Mouse (Mus musculus) spleen, postnatal 4 days (tissue): Measurements from ENCODE around the gene Olfr464.
A peak's percentile ranks its signal among the peaks of the same experiment; 100 is the strongest.

Experiments
- DNase-seq, 2 experiments: peaks; one replicate each; pipeline ENCODE4 v3.0.0; 2022; ENCODE audit warnings: low spot score in 2 of 2

Gene Olfr464

GRCm38 (mm10) chr11:87920966-87921365, at the start of gene Olfr464:
Gene Olfr464, minus strand, starts transcription at chr11:87920967.
- DNase-seq: peak in 1 of 2 experiments; percentile 16

GRCm38 (mm10) chr11:87968356-87969122, 47.8 kb upstream of the Olfr464 start:
- DNase-seq: no peak

- DNase-seq: peak; percentile 82 to 94
Measured at GRCm38 (mm10) chr11:87967692-87968289, 47.0 kb upstream of the Olfr464 start.

GRCm38 (mm10) chr11:87966214-87966613, 45.4 kb upstream of the Olfr464 start:
- no peak for DNase-seq

GRCm38 (mm10) chr11:87965293-87965692, 44.5 kb upstream of the Olfr464 start:
- no peak for DNase-seq

- no peak for DNase-seq
Measured at GRCm38 (mm10) chr11:87957066-87957465, 36.3 kb upstream of the Olfr464 start.

GRCm38 (mm10) chr11:87955144-87955543, 34.4 kb upstream of the Olfr464 start:
- DNase-seq: no peak

- DNase-seq: no peak
Measured at GRCm38 (mm10) chr11:87949990-87950389, 29.2 kb upstream of the Olfr464 start.

GRCm38 (mm10) chr11:87935467-87935866, 14.7 kb upstream of the Olfr464 start:
- DNase-seq: no peak

- no peak for DNase-seq
Measured at GRCm38 (mm10) chr11:87933731-87934130, 13.0 kb upstream of the Olfr464 start.

- DNase-seq: no peak
Measured at GRCm38 (mm10) chr11:87930348-87930747, 9.6 kb upstream of the Olfr464 start.

GRCm38 (mm10) chr11:87920301-87920700, 466 bp downstream of the Olfr464 start:
- DNase-seq: no peak

- DNase-seq: no peak
Measured at GRCm38 (mm10) chr11:87916005-87916404, 4.8 kb downstream of the Olfr464 start.

GRCm38 (mm10) chr11:87904331-87904730, 16.4 kb downstream of the Olfr464 start:
- DNase-seq: no peak

GRCm38 (mm10) chr11:87897287-87897686, 23.5 kb downstream of the Olfr464 start, which contains the start of gene Olfr463:
Gene Olfr463, minus strand, starts transcription at chr11:87897387.
- DNase-seq: no peak

- no peak for DNase-seq
Measured at GRCm38 (mm10) chr11:87892168-87892567, 28.6 kb downstream of the Olfr464 start, which contains the start of gene Olfr462. Gene Olfr462, minus strand, starts transcription at chr11:87892268.

- DNase-seq: no peak
Measured at GRCm38 (mm10) chr11:87884856-87885255, 35.9 kb downstream of the Olfr464 start.

GRCm38 (mm10) chr11:87883493-87883892, 37.3 kb downstream of the Olfr464 start:
- DNase-seq: no peak

- no peak for DNase-seq
Measured at GRCm38 (mm10) chr11:87881714-87882113, 39.1 kb downstream of the Olfr464 start.

- DNase-seq: no peak
Measured at GRCm38 (mm10) chr11:87879826-87880225, 40.9 kb downstream of the Olfr464 start.

- no peak for DNase-seq
Measured at GRCm38 (mm10) chr11:87875436-87875835, 45.3 kb downstream of the Olfr464 start, which contains the start of gene Epx. Gene Epx, minus strand, starts transcription at chr11:87875536.

GRCm38 (mm10) chr11:87871766-87872165, 49.0 kb downstream of the Olfr464 start:
- no peak for DNase-seq

- DNase-seq: no peak
Measured at GRCm38 (mm10) chr11:87870096-87870495, 50.7 kb downstream of the Olfr464 start.
